Comparison of ENCODE assay signal across 20 mouse cellular contexts in the genomic region with DNA sequence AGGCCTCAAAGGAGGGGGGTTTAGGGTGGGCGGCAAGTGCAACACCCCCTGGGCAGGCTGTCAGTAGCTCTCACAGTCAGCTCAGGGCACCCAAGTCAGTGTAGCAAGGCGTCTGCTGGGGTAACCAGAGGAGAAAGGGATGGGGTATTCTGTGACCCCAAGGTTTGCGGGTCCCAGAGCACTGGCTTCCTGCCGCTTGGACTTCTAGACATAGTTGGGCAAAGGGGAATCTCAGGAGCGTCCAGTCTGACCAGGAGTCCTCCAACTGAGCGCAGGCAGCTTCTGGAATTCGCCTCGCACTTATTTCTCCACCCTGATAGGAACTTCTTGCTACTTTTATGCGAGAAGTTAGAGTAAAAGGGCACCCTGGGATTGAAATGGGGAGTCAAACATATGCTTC. TPM values are rescaled to one million over a fixed set of nuclear protein-coding genes. Genes with fewer than 3 reads are reported as not detected.
DNase-seq lines count a peak whose midpoint lies in the region; ATAC-seq lines count a peak whose summit lies in the region.
"Had no signal": no experiment of that assay in that cellular context is flagged by ENCODE, and none has a peak within 500 bp of the region (broad histone marks: within the 10 kb centered on the region; RNA-seq: fewer than 3 reads in every experiment).

No protein-coding gene starts in this region.

- no peaks in the 10 kb centered on the region for H3K9me3 ChIP-seq in heart, embryonic 10.5 days
- no peaks in the 10 kb centered on the region for H3K9me3 ChIP-seq in hindbrain, embryonic 11.5 days (ENCODE audit: control insufficient read depth, low read length)
- H3K9me3 ChIP-seq in hindbrain, embryonic 16.5 days (ENCODE audit: control insufficient read depth, low read length): no peaks in the 10 kb centered on the region
- no peaks in the 10 kb centered on the region for H3K9me3 ChIP-seq in midbrain, embryonic 11.5 days (ENCODE audit: control insufficient read depth, low read length)
- H3K9me3 ChIP-seq in midbrain, embryonic 13.5 days: no peaks in the 10 kb centered on the region
- H3K9me3 ChIP-seq in stomach, embryonic 15.5 days: no peaks in the 10 kb centered on the region
- H3K9me3 ChIP-seq: embryonic facial prominence, embryonic 13.5 days had no signal

- H3K9ac ChIP-seq in hindbrain, embryonic 11.5 days (ENCODE audit: low read depth, low read length): no peak overlapping the region
- H3K9ac ChIP-seq in hindbrain, embryonic 16.5 days (ENCODE audit: low read depth, low read length): no peak overlapping the region
- no peak overlapping the region for H3K9ac ChIP-seq in midbrain, embryonic 11.5 days (ENCODE audit: low read length)
- H3K9ac ChIP-seq in midbrain, embryonic 13.5 days (replicated peaks): no peak overlapping the region
- H3K9ac ChIP-seq in stomach, embryonic 15.5 days: no peak overlapping the region
- H3K9ac ChIP-seq: embryonic facial prominence, embryonic 13.5 days had no signal

- WGBS in heart, embryonic 10.5 days: 3% methylated on average over 9 of the region's 9 CpGs
- WGBS in hindbrain, embryonic 11.5 days: 2% methylated on average over 9 of the region's 9 CpGs
- 2% methylated on average over 9 of the region's 9 CpGs for WGBS in hindbrain, embryonic 16.5 days
- 2% methylated on average over 9 of the region's 9 CpGs for WGBS in midbrain, embryonic 11.5 days
- 1% methylated on average over 9 of the region's 9 CpGs for WGBS in midbrain, embryonic 13.5 days
- 11% methylated on average over 9 of the region's 9 CpGs for WGBS in stomach, embryonic 15.5 days

- H3K36me3 ChIP-seq in heart, embryonic 10.5 days: no peaks in the 10 kb centered on the region
- no peaks in the 10 kb centered on the region for H3K36me3 ChIP-seq in hindbrain, embryonic 11.5 days (ENCODE audit: control insufficient read depth, insufficient read depth, low read length)
- H3K36me3 ChIP-seq in hindbrain, embryonic 16.5 days (ENCODE audit: control insufficient read depth, insufficient read depth, low read length): no peaks in the 10 kb centered on the region
- no peaks in the 10 kb centered on the region for H3K36me3 ChIP-seq in midbrain, embryonic 11.5 days (ENCODE audit: control insufficient read depth, insufficient read depth, low read length)
- H3K36me3 ChIP-seq in midbrain, embryonic 13.5 days: no peaks in the 10 kb centered on the region
- H3K36me3 ChIP-seq in stomach, embryonic 15.5 days: no peaks in the 10 kb centered on the region
- H3K36me3 ChIP-seq: embryonic facial prominence, embryonic 13.5 days had no signal

- ATAC-seq in hindbrain, embryonic 11.5 days (ENCODE audit: low FRiP score): no peak
- no peak for ATAC-seq in hindbrain, embryonic 16.5 days
- no peak for ATAC-seq in midbrain, embryonic 11.5 days (ENCODE audit: low FRiP score)
- ATAC-seq in midbrain, embryonic 13.5 days: no peak
- no peak for ATAC-seq in stomach, embryonic 15.5 days (ENCODE audit: insufficient read depth, low FRiP score, low read depth)

- no peak overlapping the region for H3K27ac ChIP-seq in heart, embryonic 10.5 days
- H3K27ac ChIP-seq in hindbrain, embryonic 11.5 days (ENCODE audit: low read depth, low read length): no peak overlapping the region
- no peak overlapping the region for H3K27ac ChIP-seq in hindbrain, embryonic 16.5 days (ENCODE audit: low read depth, low read length)
- H3K27ac ChIP-seq in midbrain, embryonic 11.5 days (ENCODE audit: low read depth, low read length): no peak overlapping the region
- H3K27ac ChIP-seq in midbrain, embryonic 13.5 days: no peak overlapping the region
- no peak overlapping the region for H3K27ac ChIP-seq in stomach, embryonic 15.5 days
- H3K27ac ChIP-seq: embryonic facial prominence, embryonic 13.5 days had no signal

- DNase-seq in heart, embryonic 10.5 days (ENCODE audit: low spot score): peak; percentile 59
- DNase-seq in heart, postnatal 4 days: no peak
- peak; percentile 48 for DNase-seq in hindbrain, embryonic 11.5 days (ENCODE audit: low spot score)
- peak; percentile 93 for DNase-seq in midbrain, embryonic 11.5 days (ENCODE audit: low spot score, missing footprints)
- DNase-seq: cerebellum, postnatal 14 days; kidney, postnatal 25 days; right cerebral cortex, adult 18-20 months; thymus, adult 18-20 months had no signal

- no peak overlapping the region for H3K4me2 ChIP-seq in hindbrain, embryonic 11.5 days (replicated peaks; ENCODE audit: low read depth, low read length)
- H3K4me2 ChIP-seq in hindbrain, embryonic 16.5 days (ENCODE audit: low read length): no peak overlapping the region
- no peak overlapping the region for H3K4me2 ChIP-seq in midbrain, embryonic 11.5 days
- H3K4me2 ChIP-seq in midbrain, embryonic 13.5 days (replicated peaks): no peak overlapping the region
- no peak overlapping the region for H3K4me2 ChIP-seq in stomach, embryonic 15.5 days
- H3K4me2 ChIP-seq: embryonic facial prominence, embryonic 13.5 days had no signal

- peak overlapping the region; percentile 5; the same call in 1 of the 2 replicates for H3K4me3 ChIP-seq in heart, embryonic 10.5 days
- no peak overlapping the region for H3K4me3 ChIP-seq in hindbrain, embryonic 11.5 days (ENCODE audit: low read depth, low read length)
- H3K4me3 ChIP-seq in hindbrain, embryonic 16.5 days (ENCODE audit: low read length): no peak overlapping the region
- no peak overlapping the region for H3K4me3 ChIP-seq in midbrain, embryonic 11.5 days (ENCODE audit: low read depth, low read length)
- no peak overlapping the region for H3K4me3 ChIP-seq in midbrain, embryonic 13.5 days (replicated peaks)
- H3K4me3 ChIP-seq in stomach, embryonic 15.5 days (replicated peaks): 0 out of 2 replicates have a peak overlapping the region, but pooled peaks have one; percentile 12
- H3K4me3 ChIP-seq: embryonic facial prominence, embryonic 13.5 days had no signal

- peaks cover 31% of the 10 kb centered on the region for H3K4me1 ChIP-seq in heart, embryonic 10.5 days
- 0 out of 2 replicates have a peak, but pooled peaks cover 4% of the 10 kb centered on the region for H3K4me1 ChIP-seq in hindbrain, embryonic 11.5 days (replicated peaks; ENCODE audit: control insufficient read depth, insufficient read depth, low read length)
- peaks cover 9% of the 10 kb centered on the region; the same call in 1 of the 2 replicates for H3K4me1 ChIP-seq in hindbrain, embryonic 16.5 days (ENCODE audit: control insufficient read depth, insufficient read depth, low read depth, low read length)
- H3K4me1 ChIP-seq in midbrain, embryonic 11.5 days (ENCODE audit: control insufficient read depth, insufficient read depth, low read length): peaks cover 15% of the 10 kb centered on the region; the same call in 1 of the 2 replicates
- H3K4me1 ChIP-seq in midbrain, embryonic 13.5 days (replicated peaks): peaks cover 19% of the 10 kb centered on the region
- H3K4me1 ChIP-seq in stomach, embryonic 15.5 days: peaks cover 19% of the 10 kb centered on the region

- peaks cover 97% of the 10 kb centered on the region for H3K27me3 ChIP-seq in heart, embryonic 10.5 days (ENCODE audit: insufficient read depth, poor library complexity, severe bottlenecking)
- peaks cover 86% of the 10 kb centered on the region for H3K27me3 ChIP-seq in hindbrain, embryonic 11.5 days (ENCODE audit: control insufficient read depth, insufficient read depth, low read length)
- H3K27me3 ChIP-seq in hindbrain, embryonic 16.5 days (replicated peaks; ENCODE audit: control insufficient read depth, insufficient read depth, low read length): peaks cover 68% of the 10 kb centered on the region
- H3K27me3 ChIP-seq in midbrain, embryonic 11.5 days (ENCODE audit: control insufficient read depth, insufficient read depth, low read length): peaks cover 98% of the 10 kb centered on the region
- H3K27me3 ChIP-seq in midbrain, embryonic 13.5 days: peaks cover 96% of the 10 kb centered on the region
- peaks cover 84% of the 10 kb centered on the region for H3K27me3 ChIP-seq in stomach, embryonic 15.5 days (replicated peaks)

RNA-seq across cellular contexts. Expression of a gene that starts 2.4 kb away (rescaled TPM):
- 36.5 and 41.9 TPM in 2 replicates for polyA plus RNA-seq in heart, embryonic 10.5 days (2016; fragmentation: Nextera tagmentation; extraction: Ambion mirVana)
- 10 to 100 TPM; 19.7 to 21.5 TPM for total RNA-seq in heart, postnatal 4 days (2021)
- polyA plus RNA-seq in hindbrain, embryonic 11.5 days (2014; fragmentation: Nextera tagmentation; extraction: Ambion mirVana): 0.52 and 0.68 TPM in 2 replicates
- polyA plus RNA-seq in hindbrain, embryonic 16.5 days (2015; fragmentation: Nextera tagmentation; extraction: Ambion mirVana): 0.75 and 0.94 TPM in 2 replicates
- 0.08 TPM in 2 replicates for polyA plus RNA-seq in midbrain, embryonic 11.5 days (2014; fragmentation: Nextera tagmentation; extraction: Ambion mirVana)
- polyA plus RNA-seq in midbrain, embryonic 13.5 days (2015; fragmentation: Nextera tagmentation; extraction: Ambion mirVana): 0.11 TPM in 1 of 2 replicates, not detected in the other
- 22.3 and 23.3 TPM in 2 replicates for polyA plus RNA-seq in stomach, embryonic 15.5 days (2015; fragmentation: Nextera tagmentation; extraction: Ambion mirVana)
- total RNA-seq: megakaryocyte progenitor cell, adult 5-6 weeks had no signal
- polyA plus RNA-seq: C2C12 had no signal

RNA-seq across cellular contexts. Expression of a gene that starts 32.1 kb away (rescaled TPM):
- polyA plus RNA-seq in heart, embryonic 10.5 days (2016; fragmentation: Nextera tagmentation; extraction: Ambion mirVana): not detected in 2 replicates
- not detected for total RNA-seq in heart, postnatal 4 days (2021)
- not detected in 2 replicates for polyA plus RNA-seq in hindbrain, embryonic 11.5 days (2014; fragmentation: Nextera tagmentation; extraction: Ambion mirVana)
- polyA plus RNA-seq in hindbrain, embryonic 16.5 days (2015; fragmentation: Nextera tagmentation; extraction: Ambion mirVana): not detected in 2 replicates
- not detected in 2 replicates for polyA plus RNA-seq in midbrain, embryonic 11.5 days (2014; fragmentation: Nextera tagmentation; extraction: Ambion mirVana)
- polyA plus RNA-seq in midbrain, embryonic 13.5 days (2015; fragmentation: Nextera tagmentation; extraction: Ambion mirVana): not detected in 2 replicates
- polyA plus RNA-seq in stomach, embryonic 15.5 days (2015; fragmentation: Nextera tagmentation; extraction: Ambion mirVana): not detected in 2 replicates
- total RNA-seq: gastrocnemius, postnatal 4 days; layer of hippocampus, postnatal 10 days; left cerebral cortex, postnatal 10 days; liver, adult 2 months; megakaryocyte progenitor cell, adult 5-6 weeks had no signal
- polyA plus RNA-seq: C2C12; embryonic facial prominence, embryonic 13.5 days; forebrain, embryonic 11.5 days; liver, adult 2 months; lung, embryonic 16.5 days had no signal

Comparison
In these comparisons a context has a peak if more than half of its experiments do, and no peak if none do; other contexts are left out.
1. H3K4me3 ChIP-seq: peak in heart, embryonic 10.5 days (single experiment) and stomach, embryonic 15.5 days (single experiment); none in hindbrain, embryonic 11.5 days (single experiment), hindbrain, embryonic 16.5 days (single experiment), midbrain, embryonic 11.5 days (single experiment) and midbrain, embryonic 13.5 days (single experiment).
2. RNA of a gene that starts 2.4 kb away (polyA plus RNA-seq): 36.5 to 41.9 TPM in heart, embryonic 10.5 days and 22.3 to 23.3 TPM in stomach, embryonic 15.5 days; 0.75 to 0.94 TPM in hindbrain, embryonic 16.5 days, 0.52 to 0.68 TPM in hindbrain, embryonic 11.5 days, 0.11 TPM in midbrain, embryonic 13.5 days and 0.08 TPM in midbrain, embryonic 11.5 days; every median in the first group is over 10 times any median in the second.